Mouse (Mus musculus) ES-Bruce4 (cell line): ENCODE measurements around the gene Sez6l2. TPM values are rescaled to one million over a fixed set of nuclear protein-coding genes. Genes with fewer than 3 reads are reported as not detected.

Experiments
- H3K27ac ChIP-seq: 2 replicates; pipeline ENCODE4 v1.5.1; 2012; ENCODE audit warnings: low read length, inconsistent platforms; ENCODE audit not compliant: insufficient read depth
- H3K27me3 ChIP-seq: 2 replicates; pipeline ENCODE4 v1.6.1; 2012; ENCODE audit warnings: mild to moderate bottlenecking, low read length, inconsistent platforms; ENCODE audit not compliant: control insufficient read depth, poor library complexity, insufficient read depth, severe bottlenecking
- H3K36me3 ChIP-seq: 2 replicates; pipeline ENCODE4 v1.6.1; 2012; ENCODE audit warnings: inconsistent platforms, mild to moderate bottlenecking, low read length, moderate library complexity; ENCODE audit not compliant: control insufficient read depth, poor library complexity, insufficient read depth, severe bottlenecking
- H3K4me1 ChIP-seq: one replicate; pipeline ENCODE4 v1.8.1; 2011; ENCODE audit warnings: low read length; ENCODE audit not compliant: control insufficient read depth, insufficient read depth
- H3K4me3 ChIP-seq: 2 replicates; pipeline ENCODE4 v1.5.1; 2011; ENCODE audit warnings: low read depth, mild to moderate bottlenecking, low read length
- H3K9ac ChIP-seq: 2 replicates; pipeline ENCODE4 v1.6.1; 2012; ENCODE audit warnings: low read depth, mild to moderate bottlenecking, inconsistent platforms; ENCODE audit not compliant: poor library complexity, severe bottlenecking
- H3K9me3 ChIP-seq: replicated peaks from 2 replicates; pipeline ENCODE4 v1.6.1; 2012; ENCODE audit warnings: mild to moderate bottlenecking, low read length, inconsistent platforms; ENCODE audit not compliant: control insufficient read depth, poor library complexity, insufficient read depth, severe bottlenecking
- CTCF ChIP-seq: IDR thresholded peaks from one replicate; pipeline ENCODE4 v1.8.1; 2011; ENCODE audit warnings: low read depth, low read length
- EP300 ChIP-seq: IDR thresholded peaks from 2 replicates; pipeline ENCODE4 v1.6.1; 2011; ENCODE audit warnings: low read depth, low read length; ENCODE audit not compliant: insufficient read depth
- POLR2A ChIP-seq: IDR thresholded peaks from one replicate; pipeline ENCODE4 v1.8.1; 2011; ENCODE audit warnings: low read length; ENCODE audit not compliant: insufficient read depth
- polyA plus RNA-seq: library from polyadenylated mRNA; stranded (reverse); fragments of >200 nt; gene quantifications from 2 replicates; pipeline ENCODE4 v1.2.4, GENCODE M21; 2011; ENCODE audit warnings: low read depth; ENCODE audit not compliant: missing spikeins, insufficient read depth, insufficient read length

Sez6l2 gene
- polyA plus RNA-seq, 1 experiment = 1.9 TPM

DNA sequence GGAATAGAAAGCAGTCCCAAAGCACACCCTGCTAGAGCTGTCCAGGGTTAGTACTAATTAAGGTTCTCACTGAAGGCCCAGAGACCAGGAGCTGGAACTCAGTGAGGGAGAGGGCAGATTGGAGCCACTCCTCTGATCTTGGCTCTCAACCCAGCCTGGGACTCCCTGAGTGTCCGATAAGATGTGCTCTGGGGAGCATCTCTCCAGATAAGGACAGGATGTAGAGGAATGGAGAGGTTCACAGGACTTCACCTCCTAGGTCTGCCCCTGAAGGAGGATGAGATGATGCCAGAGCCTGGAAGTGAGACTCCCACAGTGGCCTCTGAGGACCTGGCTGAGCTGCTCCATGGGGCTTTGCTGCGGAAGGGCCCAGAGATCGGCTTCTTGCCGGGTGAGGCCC is 1.4 kb downstream of the Sez6l2 start:
- TF ChIP-seq EP300 (no peak), CTCF (no peak), POLR2A (no peak)
- H3K27ac ChIP-seq = no peak overlapping the region
- no peaks in the 10 kb centered on the region for H3K27me3 ChIP-seq
- no peaks in the 10 kb centered on the region for H3K36me3 ChIP-seq
- no peak overlapping the region for H3K9ac ChIP-seq
- no peaks in the 10 kb centered on the region for H3K9me3 ChIP-seq
- H3K4me1 ChIP-seq = no peaks in the 10 kb centered on the region
- H3K4me3 ChIP-seq = no peak overlapping the region

DNA sequence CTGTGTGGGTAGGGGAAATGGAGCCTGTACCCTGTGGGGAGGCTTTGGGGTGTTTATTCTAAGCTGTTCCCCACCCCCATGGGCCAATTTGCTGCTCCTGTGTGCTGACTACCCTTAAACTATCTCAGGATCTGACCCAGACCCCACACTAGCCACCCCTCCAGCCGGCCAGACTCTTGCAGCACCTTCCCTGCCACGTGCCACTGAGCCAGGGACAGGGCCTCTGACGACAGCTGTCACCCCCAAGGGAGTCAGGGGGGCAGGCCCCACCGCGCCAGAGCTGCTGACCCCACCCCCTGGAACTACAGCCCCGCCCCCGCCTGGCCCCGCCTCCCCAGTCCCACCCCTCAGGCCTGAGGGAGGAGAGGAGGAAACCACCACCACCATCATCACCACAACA is 2.3 kb downstream of the Sez6l2 start:
- TF ChIP-seq POLR2A (no peak), EP300 (no peak), CTCF (no peak)
- Histone ChIP-seq H3K27ac (no peak overlapping the region), H3K4me1 (no peaks in the 10 kb centered on the region), H3K27me3 (no peaks in the 10 kb centered on the region), H3K9ac (no peak overlapping the region), H3K4me3 (no peak overlapping the region), H3K36me3 (no peaks in the 10 kb centered on the region), H3K9me3 (no peaks in the 10 kb centered on the region)

DNA sequence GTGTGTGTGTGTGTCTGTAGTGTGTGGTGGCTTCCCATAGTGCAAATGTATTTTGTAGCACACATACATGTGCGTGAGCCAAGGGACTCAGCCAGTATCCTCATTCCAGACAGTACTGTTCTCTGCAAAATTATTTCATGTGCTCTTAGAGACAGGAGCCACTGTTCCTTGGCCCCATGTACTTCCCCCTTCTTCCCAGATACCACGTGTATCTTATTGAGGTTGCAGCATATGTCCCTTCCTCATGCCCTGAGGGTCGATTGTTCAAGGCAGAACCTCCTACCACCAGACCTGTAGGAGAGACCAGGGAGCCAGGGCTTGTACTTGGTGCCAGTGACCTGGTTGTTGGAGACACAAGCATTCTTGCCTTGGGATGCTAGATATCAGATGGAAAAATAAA is 4.8 kb downstream of the Sez6l2 start:
- no peak for TF ChIP-seq POLR2A
- TF ChIP-seq CTCF = no peak
- TF ChIP-seq EP300 = no peak
- Histone ChIP-seq H3K27ac (no peak overlapping the region), H3K9me3 (no peaks in the 10 kb centered on the region), H3K9ac (no peak overlapping the region), H3K27me3 (no peaks in the 10 kb centered on the region), H3K4me3 (no peak overlapping the region), H3K4me1 (no peaks in the 10 kb centered on the region), H3K36me3 (no peaks in the 10 kb centered on the region)

DNA sequence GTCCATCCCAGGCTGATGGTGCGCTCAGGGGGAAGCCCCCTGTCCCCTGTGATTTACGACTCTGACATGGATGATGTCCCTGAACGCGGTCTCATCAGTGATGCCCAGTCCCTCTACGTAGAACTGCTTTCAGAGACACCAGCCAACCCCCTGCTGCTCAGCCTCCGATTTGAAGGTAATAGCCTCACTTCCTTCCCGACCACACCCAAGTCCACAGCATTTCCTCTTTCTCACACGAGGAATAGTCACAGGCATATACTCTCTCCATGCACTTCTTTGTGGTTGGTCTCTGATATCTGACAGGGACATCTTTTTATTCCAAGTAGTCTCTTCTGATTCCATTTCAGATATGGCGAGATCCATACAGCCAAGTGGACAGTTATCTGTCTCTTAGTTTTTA is 9.4 kb downstream of the Sez6l2 start:
- Histone ChIP-seq H3K36me3 (no peaks in the 10 kb centered on the region), H3K9me3 (no peaks in the 10 kb centered on the region), H3K4me3 (no peak overlapping the region), H3K4me1 (no peaks in the 10 kb centered on the region), H3K9ac (no peak overlapping the region), H3K27me3 (no peaks in the 10 kb centered on the region), H3K27ac (no peak overlapping the region)
- TF ChIP-seq CTCF (no peak), EP300 (no peak), POLR2A (no peak)

DNA sequence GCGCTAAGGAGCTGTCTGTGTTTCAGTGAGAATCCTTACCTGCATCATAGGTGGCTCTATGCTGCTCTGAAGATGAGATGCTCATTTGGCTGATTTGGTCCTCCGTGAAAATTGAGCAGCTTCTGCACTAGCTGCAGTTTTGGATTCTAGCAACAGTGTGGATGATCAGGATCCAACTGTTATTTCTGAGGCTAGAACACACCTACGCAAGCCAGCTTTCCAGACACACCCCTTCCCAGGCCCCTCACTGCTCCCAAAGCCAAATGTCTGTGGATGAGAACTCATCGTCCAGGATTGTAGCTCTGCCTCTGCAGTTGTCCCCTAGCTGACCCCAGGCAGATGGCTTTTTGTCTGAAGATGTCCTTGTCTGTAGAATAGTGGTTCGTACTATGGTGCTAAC is 10.7 kb downstream of the Sez6l2 start:
- TF ChIP-seq POLR2A = no peak
- TF ChIP-seq CTCF = no peak
- Histone ChIP-seq H3K27ac (no peak overlapping the region), H3K27me3 (no peaks in the 10 kb centered on the region), H3K9me3 (no peaks in the 10 kb centered on the region), H3K9ac (no peak overlapping the region), H3K4me3 (no peak overlapping the region), H3K36me3 (no peaks in the 10 kb centered on the region), H3K4me1 (no peaks in the 10 kb centered on the region)

DNA sequence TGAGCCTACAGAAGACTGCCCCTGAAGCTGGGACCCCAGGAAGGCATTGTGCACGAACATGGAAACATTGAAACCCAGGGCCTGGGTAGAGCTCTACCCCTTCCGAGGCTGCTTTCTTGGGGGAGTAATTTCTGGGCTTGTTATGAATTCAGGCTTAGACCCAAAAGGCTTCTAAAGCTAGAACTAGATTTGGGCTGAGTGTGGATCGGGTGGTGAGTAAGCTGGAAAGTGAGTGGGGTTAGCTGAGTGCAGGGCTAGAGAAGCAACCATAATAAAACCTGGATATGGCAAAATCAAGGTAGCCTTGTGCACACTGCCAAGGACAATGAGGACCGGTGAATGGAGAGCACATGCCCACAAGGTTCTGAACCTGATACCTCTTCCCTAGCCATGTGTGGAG is 11.6 kb downstream of the Sez6l2 start:
- no peak overlapping the region for H3K9ac ChIP-seq
- no peaks in the 10 kb centered on the region for H3K27me3 ChIP-seq
- H3K4me3 ChIP-seq = no peak overlapping the region
- H3K36me3 ChIP-seq = no peaks in the 10 kb centered on the region
- TF ChIP-seq CTCF (no peak), POLR2A (no peak), EP300 (no peak)
- H3K27ac ChIP-seq = no peak overlapping the region
- no peaks in the 10 kb centered on the region for H3K9me3 ChIP-seq
- H3K4me1 ChIP-seq = no peaks in the 10 kb centered on the region
